Mouse (Mus musculus): ENCODE data around the gene Zfp715.

DNA sequence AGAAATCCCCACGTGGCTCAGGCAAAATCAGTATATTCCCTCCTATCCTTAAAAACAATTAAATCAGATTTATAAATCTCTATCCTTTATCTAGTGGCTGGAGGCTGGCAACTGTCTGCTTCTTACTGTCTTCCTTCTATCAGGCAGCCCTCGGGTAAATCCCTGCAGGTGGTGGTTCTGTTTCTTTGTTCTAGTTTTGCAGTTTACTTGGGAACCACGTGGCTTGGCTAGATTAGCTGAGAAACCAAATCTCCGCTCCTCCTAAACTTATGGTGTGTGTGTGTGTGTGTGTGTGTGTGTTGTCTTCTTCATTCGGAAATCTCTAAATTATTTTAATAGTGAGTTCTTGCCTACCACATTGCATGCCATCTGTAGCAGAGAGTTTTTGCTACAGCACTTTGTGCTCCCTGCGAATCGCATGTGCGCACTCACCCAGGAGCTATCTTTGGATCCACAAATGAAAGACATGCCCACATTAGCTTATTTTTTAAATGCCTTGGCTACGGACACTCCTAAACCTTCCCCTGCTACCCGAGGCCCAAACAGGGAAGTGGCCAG lies 13.2 kb upstream of the Zfp715 start:
- TF ChIP-seq TAL1 (IDR thresholded peaks at IDR 0.05; ENCODE audit: low read length) (no peak), GATA1 (IDR thresholded peaks at IDR 0.05; ENCODE audit: low read length) (no peak)
